Mouse (Mus musculus) ZHBTc4 (cell line): ENCODE measurements around the gene Dio2.

Source experiments
- DNase-seq: peaks from one replicate; pipeline ENCODE4 v3.0.0-alpha.2; 2011; ENCODE audit warnings: low read depth, low spot score

Gene Dio2

DNA sequence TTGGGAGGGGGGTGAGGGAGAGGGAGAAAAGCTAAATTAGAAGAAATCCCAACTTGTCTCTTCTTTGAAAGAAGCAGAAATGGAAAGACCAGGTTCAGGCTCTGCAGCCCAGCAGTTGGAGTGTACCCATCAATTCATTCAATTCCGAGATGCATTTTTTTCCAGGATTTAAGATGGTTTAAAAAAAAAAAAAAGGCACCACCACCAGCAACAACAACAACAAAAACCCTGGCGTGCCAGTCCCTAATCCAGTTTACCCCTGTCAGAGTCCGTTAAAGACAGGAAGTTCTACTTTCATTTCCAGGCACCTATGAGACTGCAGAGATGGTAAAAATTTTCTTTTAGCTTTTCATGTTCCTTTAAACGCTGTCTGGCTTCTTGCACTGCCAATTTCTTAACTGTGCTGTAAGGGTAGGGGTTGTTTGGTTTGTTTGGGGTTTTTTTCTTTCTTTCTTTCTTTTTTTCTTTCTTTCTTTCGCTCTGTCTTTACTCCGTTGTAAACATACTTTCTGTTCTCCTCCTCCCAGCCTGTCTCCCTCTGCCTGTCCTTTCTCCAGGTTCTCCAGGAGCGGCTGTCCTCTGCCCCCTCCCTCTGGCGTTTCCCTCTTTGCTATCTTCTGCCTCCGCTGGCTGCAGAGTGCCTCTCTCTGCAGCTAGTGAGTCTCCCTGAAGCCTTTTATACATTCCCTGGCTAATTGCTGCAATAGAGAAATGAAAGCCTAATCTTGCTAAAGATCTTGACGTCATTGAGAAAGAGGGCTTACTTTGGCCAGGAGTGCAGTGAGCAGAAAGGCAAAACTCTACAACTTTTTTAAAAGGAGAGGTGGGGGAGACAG lies at the start of gene Dio2:
Gene Dio2 (minus strand): TSS at position 51 of the 836 bp plus-strand sequence.
- DNase-seq: no peak

DNA sequence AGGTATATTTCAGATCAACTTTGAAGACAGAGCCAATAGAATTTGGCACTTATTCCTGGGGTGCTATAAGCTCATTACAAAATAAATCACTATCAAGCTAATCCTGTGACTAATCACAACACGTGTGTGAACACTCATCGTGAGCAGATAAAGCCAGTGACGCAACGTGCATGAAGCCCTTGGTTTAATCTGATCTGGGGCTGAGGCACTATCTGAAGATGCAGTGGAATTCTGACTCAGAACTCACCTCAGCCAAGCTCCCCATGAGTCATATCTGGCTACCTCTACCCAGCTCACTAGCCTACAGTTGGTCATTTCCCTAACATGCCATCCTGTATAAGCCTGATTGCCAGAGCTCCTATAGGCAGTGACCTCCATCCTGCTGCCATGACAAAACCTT lies 43.2 kb upstream of the Dio2 start:
- DNase-seq: no peak

DNA sequence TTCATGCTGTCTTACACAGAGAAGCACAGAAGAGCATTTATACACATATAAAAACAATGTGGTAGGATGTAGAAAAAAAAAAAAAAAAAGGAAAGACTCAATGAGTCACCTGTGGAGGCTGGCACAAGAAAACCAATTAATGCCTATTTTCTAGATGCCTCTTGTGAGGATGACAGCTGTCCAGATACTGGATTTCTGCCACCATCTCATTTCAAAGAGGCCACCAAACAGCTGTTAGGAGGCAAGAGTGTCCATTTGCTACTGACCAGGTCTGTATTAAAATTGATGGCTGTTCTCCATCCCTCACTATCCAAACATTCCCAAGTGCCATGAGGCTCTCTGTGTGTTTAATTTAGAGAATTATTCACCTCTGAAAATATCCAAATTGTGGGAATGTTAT lies 6.5 kb upstream of the Dio2 start:
- no peak for DNase-seq

DNA sequence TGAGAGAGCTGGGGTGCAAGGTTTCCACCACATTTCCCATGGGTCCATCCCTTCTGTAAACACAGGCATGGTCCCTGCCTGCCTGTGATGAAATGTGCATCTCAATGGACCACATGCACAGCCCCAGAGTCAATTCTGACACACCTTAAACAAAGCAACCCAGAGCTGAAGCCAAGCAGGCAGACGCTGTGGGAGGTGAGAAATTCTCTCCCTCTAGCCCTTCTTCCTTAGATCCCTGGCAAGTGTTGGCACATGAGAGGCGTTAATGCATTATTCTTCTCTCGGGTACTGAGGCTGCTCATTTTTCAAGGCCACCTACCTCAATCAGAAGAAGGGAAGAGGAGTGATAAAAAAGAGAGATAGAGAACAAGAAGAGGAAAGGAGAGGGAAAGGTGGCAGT lies 5.4 kb upstream of the Dio2 start:
- DNase-seq: no peak

DNA sequence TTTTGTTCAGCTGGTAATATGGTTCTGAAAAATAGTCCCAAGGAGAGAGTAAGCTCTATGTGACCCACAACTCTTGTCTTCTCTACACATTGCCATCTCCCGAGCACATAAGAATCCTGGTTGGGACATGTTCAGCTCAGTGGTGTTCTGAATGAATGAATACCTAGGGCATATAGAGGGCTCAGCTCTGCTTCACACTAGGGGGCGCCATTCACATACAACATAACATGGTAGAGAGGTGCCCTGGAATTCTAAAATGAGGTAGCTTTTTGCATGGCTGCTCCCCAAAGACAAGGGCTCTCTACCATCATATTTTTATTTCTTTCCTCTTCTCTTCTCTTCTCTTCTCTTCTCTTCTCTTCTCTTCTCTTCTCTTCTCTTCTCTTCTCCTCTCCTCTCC lies 2.2 kb upstream of the Dio2 start:
- peak; percentile 58 for DNase-seq

DNA sequence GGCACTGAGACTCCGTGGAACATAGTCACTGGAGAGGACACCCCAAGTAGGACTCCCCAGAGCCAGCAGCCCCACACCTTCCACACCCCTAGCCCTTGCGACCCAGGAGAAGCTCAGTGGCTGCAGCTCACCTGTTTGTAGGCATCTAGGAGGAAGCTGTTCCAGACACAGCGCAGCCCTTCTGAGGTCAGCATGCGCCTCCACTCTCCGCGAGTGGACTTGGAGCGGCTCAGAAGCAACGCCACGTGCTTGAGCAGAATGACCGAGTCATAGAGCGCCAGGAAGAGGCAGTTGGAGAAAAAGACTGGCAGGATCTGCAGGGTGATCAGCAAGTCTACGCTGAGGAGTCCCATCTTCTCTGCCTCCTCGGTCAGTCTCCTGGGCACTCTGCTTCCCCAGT lies 306 bp downstream of the Dio2 start:
- DNase-seq: no peak

DNA sequence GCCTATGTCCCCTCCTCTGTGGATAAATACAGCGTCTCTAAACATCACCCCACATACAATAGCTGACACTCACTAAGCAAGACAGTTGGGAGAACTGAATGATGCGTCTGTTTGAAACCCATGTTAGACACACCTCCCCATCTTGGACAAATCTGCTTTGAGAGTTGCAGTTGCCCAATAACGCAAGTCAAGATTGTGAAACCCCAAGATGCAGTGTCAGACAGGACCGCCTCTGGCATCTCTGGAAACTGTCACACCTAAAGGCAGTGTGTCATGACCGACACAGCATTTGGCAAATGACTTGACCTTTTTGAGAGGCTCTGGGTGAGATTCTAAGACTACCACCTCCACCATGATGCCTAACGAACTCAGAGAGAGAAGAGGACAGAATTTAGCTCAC lies 2.8 kb downstream of the Dio2 start:
- no peak for DNase-seq

DNA sequence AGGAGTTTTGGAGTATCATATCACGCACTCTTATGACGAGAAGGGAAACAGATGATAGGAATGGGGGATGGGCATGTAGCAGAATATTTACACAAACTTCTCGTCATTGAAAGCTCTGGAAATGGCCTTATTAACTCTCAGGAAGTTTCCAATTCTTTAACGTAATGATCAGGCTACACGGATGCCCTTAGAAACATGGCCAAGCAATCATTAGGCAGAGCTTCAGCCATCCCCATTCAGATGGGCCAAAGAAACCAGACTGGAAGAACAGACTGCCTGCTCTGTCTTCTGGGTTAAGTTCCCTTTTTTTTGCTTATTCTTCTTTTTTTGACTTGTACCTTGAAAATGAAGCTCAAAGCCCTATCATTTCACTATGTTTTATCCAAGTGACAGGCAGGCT lies 3.7 kb downstream of the Dio2 start:
- DNase-seq: no peak

DNA sequence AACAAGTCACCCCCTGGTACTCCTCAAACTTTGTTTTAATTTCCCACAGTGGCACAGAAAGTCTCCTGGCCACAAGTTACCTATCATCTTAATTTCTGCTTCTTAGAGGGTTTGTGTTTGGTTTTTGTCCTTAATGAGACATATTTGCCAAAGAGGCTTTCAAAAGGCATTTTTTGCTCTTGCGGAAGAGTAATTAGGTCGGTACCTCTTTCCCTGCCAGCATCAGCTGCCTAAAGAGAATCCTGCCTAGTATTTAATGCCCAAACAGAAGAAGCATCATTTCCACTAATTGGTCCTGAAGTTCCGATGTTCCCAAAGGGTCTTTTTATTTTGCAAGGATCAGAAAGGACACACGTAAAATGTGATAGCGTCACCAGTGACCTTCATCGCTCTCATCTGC lies 4.5 kb downstream of the Dio2 start:
- no peak for DNase-seq

DNA sequence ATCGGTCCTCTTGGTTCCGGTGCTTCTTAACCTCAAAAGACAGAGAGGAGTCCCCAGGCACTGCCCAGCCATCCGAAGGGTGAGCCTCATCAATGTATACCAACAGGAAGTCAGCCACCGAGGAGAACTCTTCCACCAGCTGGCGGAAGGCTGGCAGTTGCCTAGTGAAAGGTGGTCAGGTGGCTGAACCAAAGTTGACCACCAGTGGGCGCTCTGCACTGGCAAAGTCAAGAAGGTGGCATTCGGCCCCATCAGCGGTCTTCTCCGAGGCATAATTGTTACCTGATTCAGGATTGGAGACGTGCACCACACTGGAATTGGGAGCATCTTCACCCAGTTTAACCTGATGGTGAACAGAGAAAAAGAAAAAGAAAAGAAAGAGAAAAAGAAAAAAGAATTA lies 8.6 kb downstream of the Dio2 start:
- peak; percentile 80 for DNase-seq

DNA sequence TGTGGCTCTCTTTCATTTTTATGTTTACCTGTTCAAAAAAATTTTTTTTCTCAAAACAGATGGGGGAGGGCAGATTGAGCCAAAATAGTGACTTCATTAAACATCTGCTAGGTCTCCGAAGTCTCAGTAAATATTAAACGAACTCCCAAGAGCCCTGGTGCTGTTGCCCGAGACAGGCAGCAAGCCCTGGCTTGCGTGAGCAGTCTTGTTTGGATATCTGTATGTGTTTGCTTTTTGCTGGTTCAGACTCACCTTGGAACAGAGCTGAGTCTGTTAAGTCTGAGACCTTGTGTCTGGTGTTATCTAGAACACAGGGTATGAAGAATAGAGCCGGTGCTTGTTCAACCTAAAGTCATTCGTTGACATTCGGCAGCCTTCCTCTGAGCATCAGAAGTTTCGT lies 13.1 kb downstream of the Dio2 start:
- DNase-seq: no peak

DNA sequence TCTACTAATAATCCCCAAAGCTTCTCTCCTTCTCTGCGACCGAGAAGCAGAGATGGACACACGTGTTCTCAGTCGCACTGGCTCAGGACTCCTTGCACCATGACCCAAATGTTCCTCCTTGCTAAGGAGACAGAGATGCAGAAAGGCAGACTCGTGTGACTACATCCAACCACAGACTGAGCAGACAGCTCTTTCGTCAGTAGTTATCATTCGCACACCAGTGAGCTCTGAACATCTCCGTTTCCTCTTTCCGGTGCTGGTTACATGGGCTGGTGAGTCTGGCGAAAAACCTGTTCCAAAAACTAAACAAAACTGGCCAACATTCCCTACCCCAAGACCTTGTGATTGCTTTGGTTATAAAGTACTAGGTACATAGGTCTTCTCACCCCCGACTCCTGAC lies 13.6 kb downstream of the Dio2 start:
- no peak for DNase-seq

DNA sequence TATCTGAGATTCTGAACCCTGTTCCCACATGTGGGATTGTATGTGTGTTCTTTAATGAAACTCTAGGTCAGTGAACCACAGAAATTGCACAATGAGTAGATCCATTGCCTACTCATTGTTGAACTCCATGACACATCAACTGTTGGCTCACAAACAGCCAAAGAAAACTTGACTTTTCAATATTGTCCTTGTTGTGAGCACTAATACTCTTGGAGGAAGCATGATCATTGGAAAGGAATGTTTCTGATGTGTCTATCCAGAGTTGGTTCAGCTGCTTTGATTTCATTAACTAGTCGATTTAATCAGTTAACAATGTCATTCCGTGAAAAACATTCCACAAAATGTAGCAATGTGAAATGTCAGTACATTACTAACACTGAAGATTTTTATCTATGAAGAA lies 44.1 kb downstream of the Dio2 start:
- DNase-seq: no peak
